In the genomic region with DNA sequence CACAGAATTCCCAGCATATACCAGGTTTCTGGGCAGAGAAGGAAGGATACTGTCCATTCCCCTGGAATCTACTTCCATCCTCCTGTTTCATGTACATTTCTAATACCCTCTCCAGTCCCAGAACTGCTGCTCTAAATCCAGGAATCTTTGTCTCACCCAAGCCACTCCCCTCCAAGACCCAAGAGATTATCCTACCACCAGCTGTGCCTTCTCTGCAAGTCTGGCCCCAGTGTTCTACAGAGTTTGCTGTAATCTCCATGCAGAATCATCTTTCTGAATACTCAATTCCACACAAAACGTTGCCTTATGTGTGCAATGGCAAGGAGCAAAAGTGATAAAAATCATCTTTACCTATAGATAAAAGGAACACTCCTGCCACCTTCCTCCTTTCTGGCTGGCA, we compare ENCODE assay signal across 27 mouse cellular contexts. TPM values are rescaled to one million over a fixed set of nuclear protein-coding genes. Genes with fewer than 3 reads are reported as not detected.
"Had no signal": no experiment of that assay in that cellular context is flagged by ENCODE, and none has a peak within 500 bp of the region (broad histone marks: within the 10 kb centered on the region; RNA-seq: fewer than 3 reads in every experiment).

No protein-coding gene starts in this region.

- H3K27me3 ChIP-seq: midbrain, embryonic 12.5 days; neural tube, embryonic 13.5 days; neural tube, embryonic 15.5 days had no signal

- H3K9me3 ChIP-seq: midbrain, embryonic 10.5 days; midbrain, embryonic 12.5 days; neural tube, embryonic 13.5 days; neural tube, embryonic 15.5 days had no signal

- H3K4me3 ChIP-seq: midbrain, embryonic 10.5 days; midbrain, embryonic 12.5 days; myocyte; neural tube, embryonic 13.5 days; neural tube, embryonic 15.5 days had no signal

- H3K4me1 ChIP-seq: midbrain, embryonic 10.5 days; midbrain, embryonic 12.5 days; neural tube, embryonic 13.5 days; neural tube, embryonic 15.5 days had no signal

- ATAC-seq: midbrain, embryonic 16.5 days had no signal

- H3K9ac ChIP-seq: lung, embryonic 14.5 days; midbrain, embryonic 12.5 days; neural tube, embryonic 13.5 days; neural tube, embryonic 15.5 days had no signal

- DNase-seq: lung, adult 18-20 months; lung, embryonic 14.5 days; lung, postnatal 10 days; lung, postnatal 4 days; midbrain, embryonic 14.5 days; right cerebral cortex, adult 18-20 months; right cerebral cortex, postnatal 25 days; right cerebral cortex, postnatal 4 days; spleen, adult 18-20 months; thymus, adult 18-20 months; thymus, postnatal 14 days; thymus, postnatal 36 days had no signal

- H3K27ac ChIP-seq: midbrain, embryonic 10.5 days; midbrain, embryonic 12.5 days; neural tube, embryonic 13.5 days; neural tube, embryonic 15.5 days had no signal

- H3K4me2 ChIP-seq: lung, embryonic 14.5 days; midbrain, embryonic 12.5 days; neural tube, embryonic 13.5 days; neural tube, embryonic 15.5 days had no signal

- H3K36me3 ChIP-seq: midbrain, embryonic 10.5 days; midbrain, embryonic 12.5 days; neural tube, embryonic 13.5 days; neural tube, embryonic 15.5 days had no signal

RNA-seq across cellular contexts. Expression of a gene that starts 18.3 kb away (rescaled TPM):
- total RNA-seq: megakaryocyte, adult 5-6 weeks; megakaryocyte-erythroid progenitor cell, adult 5-6 weeks had no signal
- polyA plus RNA-seq: lung, embryonic 14.5 days; lung, embryonic 16.5 days; midbrain, embryonic 10.5 days; midbrain, embryonic 12.5 days; midbrain, embryonic 14.5 days; midbrain, embryonic 16.5 days; myocyte; neural tube, embryonic 11.5 days; neural tube, embryonic 13.5 days; neural tube, embryonic 15.5 days; small intestine, adult 2 months; stomach, embryonic 14.5 days; stomach, embryonic 16.5 days; thymus, postnatal 0 days had no signal

RNA-seq across cellular contexts. Expression of a gene that starts 27.0 kb away (rescaled TPM):
- total RNA-seq: megakaryocyte, adult 5-6 weeks; megakaryocyte-erythroid progenitor cell, adult 5-6 weeks had no signal
- polyA plus RNA-seq: lung, embryonic 14.5 days; lung, embryonic 16.5 days; midbrain, embryonic 10.5 days; midbrain, embryonic 12.5 days; midbrain, embryonic 14.5 days; midbrain, embryonic 16.5 days; myocyte; neural tube, embryonic 11.5 days; neural tube, embryonic 13.5 days; neural tube, embryonic 15.5 days; small intestine, adult 2 months; stomach, embryonic 14.5 days; thymus, postnatal 0 days had no signal

RNA-seq across cellular contexts. Expression of a gene that starts 49.2 kb away (rescaled TPM):
- total RNA-seq: megakaryocyte, adult 5-6 weeks; megakaryocyte-erythroid progenitor cell, adult 5-6 weeks had no signal
- polyA plus RNA-seq: lung, embryonic 14.5 days; lung, embryonic 16.5 days; midbrain, embryonic 10.5 days; midbrain, embryonic 12.5 days; midbrain, embryonic 14.5 days; midbrain, embryonic 16.5 days; myocyte; neural tube, embryonic 11.5 days; neural tube, embryonic 13.5 days; neural tube, embryonic 15.5 days; small intestine, adult 2 months; stomach, embryonic 14.5 days; stomach, embryonic 16.5 days; thymus, postnatal 0 days had no signal

RNA-seq across cellular contexts. Expression of a gene that starts 55.7 kb away (rescaled TPM):
- total RNA-seq: megakaryocyte, adult 5-6 weeks; megakaryocyte-erythroid progenitor cell, adult 5-6 weeks had no signal
- polyA plus RNA-seq: liver, embryonic 16.5 days; lung, embryonic 14.5 days; lung, embryonic 16.5 days; midbrain, embryonic 10.5 days; midbrain, embryonic 12.5 days; midbrain, embryonic 14.5 days; midbrain, embryonic 16.5 days; myocyte; neural tube, embryonic 11.5 days; neural tube, embryonic 13.5 days; neural tube, embryonic 15.5 days; small intestine, adult 2 months; stomach, embryonic 14.5 days; stomach, embryonic 16.5 days; thymus, postnatal 0 days had no signal
